17 mouse cellular contexts compared by ENCODE assay signal in the genomic region with DNA sequence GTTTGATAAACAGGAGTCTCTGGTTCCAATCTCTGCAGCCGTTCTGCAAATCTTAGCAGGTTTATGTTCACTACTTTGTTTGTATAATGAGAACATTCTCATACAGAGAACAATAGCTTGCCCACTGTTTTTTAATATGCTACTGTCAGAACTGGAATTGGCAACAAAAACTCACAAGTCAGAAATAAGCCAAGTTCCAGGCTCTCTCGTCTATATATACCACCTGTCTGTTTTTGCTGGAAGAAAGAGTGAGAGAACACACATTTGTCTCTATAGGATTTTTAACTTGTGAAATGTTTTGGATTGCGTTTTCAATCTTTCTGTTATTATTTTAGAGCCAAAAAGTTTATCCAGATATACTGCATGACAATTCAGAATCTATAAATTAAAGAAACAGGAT.
"Had no signal": no experiment of that assay in that cellular context is flagged by ENCODE, and none has a peak within 500 bp of the region (broad histone marks: within the 10 kb centered on the region; RNA-seq: fewer than 3 reads in every experiment).

No protein-coding gene starts in this region.

- DNase-seq: lung, adult 2 months; lung, postnatal 14 days; lung, postnatal 36 days; right cerebral cortex, postnatal 14 days; thymus, adult 2 months; thymus, postnatal 25 days; thymus, postnatal 4 days had no signal

- H3K27ac ChIP-seq: lung, embryonic 15.5 days; macrophage; midbrain, embryonic 13.5 days; midbrain, embryonic 15.5 days; neural tube, embryonic 12.5 days; stomach, embryonic 15.5 days; stomach, postnatal 0 days had no signal

- H3K9me3 ChIP-seq: lung, embryonic 15.5 days; midbrain, embryonic 13.5 days; midbrain, embryonic 15.5 days; neural tube, embryonic 12.5 days; stomach, embryonic 15.5 days had no signal

- H3K4me3 ChIP-seq: lung, embryonic 15.5 days; megakaryocyte, embryonic 14.5 days; midbrain, embryonic 13.5 days; midbrain, embryonic 15.5 days; neural tube, embryonic 12.5 days; stomach, embryonic 15.5 days had no signal

- H3K27me3 ChIP-seq: lung, embryonic 15.5 days; megakaryocyte, embryonic 14.5 days; midbrain, embryonic 13.5 days; midbrain, embryonic 15.5 days; neural tube, embryonic 12.5 days; stomach, embryonic 15.5 days had no signal

- H3K4me2 ChIP-seq: lung, embryonic 15.5 days; midbrain, embryonic 11.5 days; midbrain, embryonic 13.5 days; midbrain, embryonic 15.5 days; neural tube, embryonic 12.5 days; stomach, embryonic 15.5 days had no signal

- H3K9ac ChIP-seq: lung, embryonic 15.5 days; midbrain, embryonic 13.5 days; midbrain, embryonic 15.5 days; neural tube, embryonic 12.5 days; stomach, embryonic 15.5 days had no signal

- H3K4me1 ChIP-seq: lung, embryonic 15.5 days; megakaryocyte, embryonic 14.5 days; midbrain, embryonic 13.5 days; midbrain, embryonic 15.5 days; neural tube, embryonic 12.5 days; stomach, embryonic 15.5 days had no signal

- ATAC-seq: lung, postnatal 0 days; midbrain, embryonic 13.5 days; midbrain, embryonic 15.5 days had no signal

- H3K36me3 ChIP-seq: lung, embryonic 15.5 days; midbrain, embryonic 13.5 days; midbrain, embryonic 15.5 days; neural tube, embryonic 12.5 days; stomach, embryonic 15.5 days had no signal
